Mouse (Mus musculus) E14TG2a.4 (cell line): Measurements from ENCODE around the gene Cyp11a1.

Experiments used
- CTCF ChIP-seq: conservative IDR thresholded peaks from 2 replicates; pipeline ENCODE4 v1.5.1; 2014; ENCODE audit warnings: low read length
- NANOG ChIP-seq: IDR thresholded peaks from 2 replicates; pipeline ENCODE4 v1.6.1; 2014; ENCODE audit warnings: borderline replicate concordance, low read length, mixed read lengths
- POU5F1 ChIP-seq: IDR thresholded peaks from 2 replicates; pipeline ENCODE4 v1.6.1; 2014; ENCODE audit warnings: low read length, borderline replicate concordance

GRCm38 (mm10) chr9:57958615-57959014 is 47.6 kb upstream of the Cyp11a1 start:
- no peak for TF ChIP-seq CTCF
- TF ChIP-seq NANOG = no peak
- no peak for TF ChIP-seq POU5F1
